19 mouse cellular contexts compared by ENCODE assay signal in the genomic region with DNA sequence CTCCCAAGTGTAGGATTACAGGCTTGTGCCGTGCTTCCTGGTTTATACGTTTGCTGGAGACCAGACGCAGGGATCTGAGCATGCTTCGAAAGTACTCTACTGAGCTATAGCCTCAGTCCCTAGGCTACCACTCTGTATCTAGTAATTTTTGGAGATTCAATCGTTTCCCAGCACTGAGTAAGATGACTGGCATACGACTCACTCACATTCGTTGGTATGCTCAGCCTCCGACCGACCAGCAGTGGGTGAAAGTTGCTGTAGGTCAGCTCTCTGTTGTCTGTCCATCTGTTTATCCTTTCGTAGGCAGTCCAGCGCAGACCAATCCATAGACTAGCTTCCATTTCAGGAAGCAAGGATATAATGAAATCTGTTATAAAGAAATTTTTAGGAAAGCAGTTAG. TPM values are rescaled to one million over a fixed set of nuclear protein-coding genes. Genes with fewer than 3 reads are reported as not detected.
"Had no signal": no experiment of that assay in that cellular context is flagged by ENCODE, and none has a peak within 500 bp of the region (broad histone marks: within the 10 kb centered on the region; RNA-seq: fewer than 3 reads in every experiment).

No protein-coding gene starts in this region.

- H3K27ac ChIP-seq: midbrain, embryonic 10.5 days; midbrain, embryonic 12.5 days; neural tube, embryonic 13.5 days; neural tube, embryonic 15.5 days; stomach, embryonic 15.5 days; stomach, postnatal 0 days had no signal

- H3K4me2 ChIP-seq: lung, embryonic 14.5 days; midbrain, embryonic 12.5 days; neural tube, embryonic 13.5 days; neural tube, embryonic 15.5 days; stomach, embryonic 15.5 days had no signal

- DNase-seq: lung, adult 18-20 months; lung, embryonic 14.5 days; lung, postnatal 10 days; lung, postnatal 4 days; midbrain, embryonic 14.5 days; retina, postnatal 1 day; right cerebral cortex, adult 18-20 months; right cerebral cortex, postnatal 25 days; thymus, adult 2 months; thymus, postnatal 25 days; thymus, postnatal 4 days had no signal

- H3K4me3 ChIP-seq: midbrain, embryonic 10.5 days; midbrain, embryonic 12.5 days; myocyte; neural tube, embryonic 13.5 days; neural tube, embryonic 15.5 days; stomach, embryonic 15.5 days had no signal

- H3K4me1 ChIP-seq: midbrain, embryonic 10.5 days; midbrain, embryonic 12.5 days; neural tube, embryonic 13.5 days; neural tube, embryonic 15.5 days; stomach, embryonic 15.5 days had no signal

- H3K27me3 ChIP-seq: midbrain, embryonic 12.5 days; neural tube, embryonic 13.5 days; neural tube, embryonic 15.5 days; stomach, embryonic 15.5 days had no signal

- H3K9ac ChIP-seq: lung, embryonic 14.5 days; midbrain, embryonic 12.5 days; neural tube, embryonic 13.5 days; neural tube, embryonic 15.5 days; stomach, embryonic 15.5 days had no signal

- H3K9me3 ChIP-seq: midbrain, embryonic 10.5 days; midbrain, embryonic 12.5 days; neural tube, embryonic 13.5 days; neural tube, embryonic 15.5 days; stomach, embryonic 15.5 days had no signal

- H3K36me3 ChIP-seq: midbrain, embryonic 10.5 days; midbrain, embryonic 12.5 days; neural tube, embryonic 13.5 days; neural tube, embryonic 15.5 days; stomach, embryonic 15.5 days had no signal

RNA-seq across cellular contexts. Expression of gene Cd302, which starts 43.3 kb away (rescaled TPM):
- total RNA-seq: megakaryocyte-erythroid progenitor cell, adult 5-6 weeks had no signal
